Comparison of ENCODE assay signal across 7 mouse cellular contexts in genomic region chr17:75435599-75435998, GRCm38 (mm10). TPM values are rescaled to one million over a fixed set of nuclear protein-coding genes. Genes with fewer than 3 reads are reported as not detected.
DNase-seq lines count a peak whose midpoint lies in the region; ATAC-seq and TF ChIP-seq lines count a peak whose summit lies in the region.

TSS of gene Rasgrp3 (plus strand) at chr17:75435896.

- peak; percentile 8 for DNase-seq in liver, adult 2 months (ENCODE audit: extremely low read depth, low read depth, low spot score)
- no peak for DNase-seq in gastrocnemius, adult 8-10 months (ENCODE audit: low spot score in 2 of 2)
- DNase-seq in lung, postnatal 25 days (ENCODE audit: low spot score): peak; percentile 53
- DNase-seq in MN1 (ENCODE audit: low spot score): no peak
- no peak for DNase-seq in frontal cortex, postnatal 10 days (ENCODE audit: low spot score in 2 of 2)

- no peaks in the 10 kb centered on the region for H3K79me2 ChIP-seq in liver, adult 2 months (ENCODE audit: control insufficient read depth, insufficient read depth, low read length)

- H3K4me3 ChIP-seq in liver, adult 2 months (ENCODE audit: insufficient read depth, low read depth, low read length): peak within 1 kb of the TSS; percentile 38
- no peak within 1 kb of the TSS for H3K4me3 ChIP-seq in liver, embryonic 12.5 days
- peak within 1 kb of the TSS; percentile 26 for H3K4me3 ChIP-seq in intestine, postnatal 0 days (ENCODE audit: low read depth, low read length)

- TF ChIP-seq POLR2A in liver, adult 2 months (IDR thresholded peaks at IDR 0.05; ENCODE audit: extremely low read depth, insufficient read depth, low read length): no peak

- TF ChIP-seq CTCF in liver, adult 2 months (IDR thresholded peaks at IDR 0.05; ENCODE audit: low read depth, low read length): no peak
- no peak for TF ChIP-seq CTCF in intestine, postnatal 0 days (IDR thresholded peaks at IDR 0.05; ENCODE audit: low read depth)

- H3K4me1 ChIP-seq in liver, adult 2 months (ENCODE audit: control insufficient read depth, insufficient read depth, low read length): peaks cover 2% of the 10 kb centered on the region
- H3K4me1 ChIP-seq in liver, embryonic 12.5 days: no peaks in the 10 kb centered on the region
- no peaks in the 10 kb centered on the region for H3K4me1 ChIP-seq in intestine, postnatal 0 days (replicated peaks; ENCODE audit: control insufficient read depth, insufficient read depth, low read length)

- no peak for ATAC-seq in liver, embryonic 12.5 days
- no peak for ATAC-seq in intestine, postnatal 0 days

- H3K27ac ChIP-seq in liver, adult 2 months (replicated peaks; ENCODE audit: insufficient read depth, low read depth, low read length): peak within 1 kb of the TSS; percentile 81
- no peak within 1 kb of the TSS for H3K27ac ChIP-seq in liver, embryonic 12.5 days
- H3K27ac ChIP-seq in intestine, postnatal 0 days (ENCODE audit: low read depth, low read length): no peak within 1 kb of the TSS

- H3K27me3 ChIP-seq in liver, adult 2 months (ENCODE audit: control insufficient read depth, insufficient read depth, low read length): no peaks in the 10 kb centered on the region
- peaks cover 4% of the 10 kb centered on the region; the same call in 1 of the 2 replicates for H3K27me3 ChIP-seq in liver, embryonic 12.5 days (replicated peaks)
- no peaks in the 10 kb centered on the region for H3K27me3 ChIP-seq in intestine, postnatal 0 days (replicated peaks; ENCODE audit: control insufficient read depth, insufficient read depth, low read length)

- H3K36me3 ChIP-seq in liver, adult 2 months (ENCODE audit: control insufficient read depth, insufficient read depth, low read length): no peaks in the 10 kb centered on the region
- H3K36me3 ChIP-seq in liver, embryonic 12.5 days: no peaks in the 10 kb centered on the region
- no peaks in the 10 kb centered on the region for H3K36me3 ChIP-seq in intestine, postnatal 0 days (ENCODE audit: control insufficient read depth, insufficient read depth)

- no peak within 1 kb of the TSS for H3K4me2 ChIP-seq in liver, embryonic 12.5 days
- 0 out of 2 replicates have a peak within 1 kb of the TSS, but pooled peaks have one; percentile 14 for H3K4me2 ChIP-seq in intestine, postnatal 0 days (replicated peaks; ENCODE audit: low read depth)

- 68% methylated on average over 6 of the region's 6 CpGs for WGBS in liver, adult 2 months
- 31% methylated on average over 6 of the region's 6 CpGs for WGBS in liver, embryonic 12.5 days (ENCODE audit: insufficient replicate concordance)
- 61% methylated on average over 6 of the region's 6 CpGs for WGBS in intestine, postnatal 0 days

- peak within 1 kb of the TSS; percentile 56 for H3K9ac ChIP-seq in liver, adult 2 months (ENCODE audit: low read depth, low read length)
- no peak within 1 kb of the TSS for H3K9ac ChIP-seq in liver, embryonic 12.5 days
- no peak within 1 kb of the TSS for H3K9ac ChIP-seq in intestine, postnatal 0 days (ENCODE audit: low read depth, low read length)

- no peaks in the 10 kb centered on the region for H3K9me3 ChIP-seq in liver, embryonic 12.5 days (replicated peaks)
- no peaks in the 10 kb centered on the region for H3K9me3 ChIP-seq in intestine, postnatal 0 days (ENCODE audit: control insufficient read depth)

RNA-seq across cellular contexts. Expression of gene Rasgrp3, which starts in this region (rescaled TPM):
- 7.9 and 11.9 TPM in 2 replicates for total RNA-seq in liver, adult 2 months (2014; rRNA removed)
- polyA plus RNA-seq in liver, adult 2 months (2012; rRNA removed): 1.5 and 1.7 TPM in 2 replicates
- 6.3 and 6.6 TPM in 2 replicates for polyA plus RNA-seq in liver, embryonic 12.5 days (2016; fragmentation: Nextera tagmentation; extraction: Ambion mirVana)
- total RNA-seq in gastrocnemius, adult 8-10 months (2022): 10 to 100 TPM; 25.1 to 34.5 (median 30.4) TPM
- 5.1 and 7.4 TPM in 2 replicates for polyA plus RNA-seq in intestine, postnatal 0 days (2015; fragmentation: Nextera tagmentation; extraction: Ambion mirVana)

Comparison
In these comparisons a context has a peak if more than half of its experiments do, and no peak if none do; other contexts are left out.
1. DNase-seq: peak in liver, adult 2 months (single experiment) and lung, postnatal 25 days (single experiment); none in gastrocnemius, adult 8-10 months (0 of 2), MN1 (single experiment) and frontal cortex, postnatal 10 days (0 of 2).